Mouse (Mus musculus): ENCODE measurements around the gene Spata18. TPM values are rescaled to one million over a fixed set of nuclear protein-coding genes. Genes with fewer than 3 reads are reported as not detected.

The Spata18 gene
- polyA plus RNA-seq, 1 experiment from 2014 or later, result 0.15 TPM

Other genes starting within 250 kb of the Spata18 start
- not detected in 2 replicates for gene Cwh43, start 245.3 kb upstream of the Spata18 start, polyA plus RNA-seq (2016; fragmentation: Nextera tagmentation; extraction: Ambion mirVana)
- 46.6 and 46.8 TPM in 2 replicates for gene Dcun1d4, start 170.4 kb upstream of the Spata18 start, polyA plus RNA-seq (2016; fragmentation: Nextera tagmentation; extraction: Ambion mirVana)
- gene Lrrc66, start 18.9 kb upstream of the Spata18 start, polyA plus RNA-seq (2016; fragmentation: Nextera tagmentation; extraction: Ambion mirVana), result 0.47 TPM in 1 of 2 replicates, not detected in the other
- gene Sgcb, start 3.6 kb upstream of the Spata18 start, polyA plus RNA-seq (2016; fragmentation: Nextera tagmentation; extraction: Ambion mirVana), result 18.8 and 19.1 TPM in 2 replicates